Mouse (Mus musculus): ENCODE results near the gene Supt16. TPM values are rescaled to one million over a fixed set of nuclear protein-coding genes. Genes with fewer than 3 reads are reported as not detected.

The Supt16 gene
- polyA plus RNA-seq, 1 experiment from 2014 or later: 43.6 TPM

GRCm38 (mm10) chr14:52144165-52144564, 53.1 kb downstream of the Supt16 start:
- Histone ChIP-seq H3K27ac (replicated peaks) (no peak overlapping the region), H3K36me3 (no peaks in the 10 kb centered on the region), H3K4me3 (no peak overlapping the region), H3K27me3 (no peaks in the 10 kb centered on the region), H3K9me3 (no peaks in the 10 kb centered on the region), H3K4me2 (no peak overlapping the region), H3K4me1 (replicated peaks) (no peaks in the 10 kb centered on the region), H3K9ac (no peak overlapping the region)
- no peak for ATAC-seq (ENCODE audit: low read depth)
- WGBS: 80% methylated on average over 4 of the region's 4 CpGs

- no peak for ATAC-seq (ENCODE audit: low read depth)
- H3K4me2 ChIP-seq: no peak overlapping the region
- no peak overlapping the region for H3K9ac ChIP-seq
- 75% methylated on average over 16 of the region's 16 CpGs for WGBS
- no peak overlapping the region for H3K4me3 ChIP-seq
- H3K27ac ChIP-seq (replicated peaks): no peak overlapping the region
- no peaks in the 10 kb centered on the region for H3K4me1 ChIP-seq (replicated peaks)
- no peaks in the 10 kb centered on the region for H3K9me3 ChIP-seq
- no peaks in the 10 kb centered on the region for H3K27me3 ChIP-seq
- no peaks in the 10 kb centered on the region for H3K36me3 ChIP-seq
These were observed 55.6 kb downstream of the Supt16 start for GRCm38 (mm10) chr14:52141445-52142127.

DNA sequence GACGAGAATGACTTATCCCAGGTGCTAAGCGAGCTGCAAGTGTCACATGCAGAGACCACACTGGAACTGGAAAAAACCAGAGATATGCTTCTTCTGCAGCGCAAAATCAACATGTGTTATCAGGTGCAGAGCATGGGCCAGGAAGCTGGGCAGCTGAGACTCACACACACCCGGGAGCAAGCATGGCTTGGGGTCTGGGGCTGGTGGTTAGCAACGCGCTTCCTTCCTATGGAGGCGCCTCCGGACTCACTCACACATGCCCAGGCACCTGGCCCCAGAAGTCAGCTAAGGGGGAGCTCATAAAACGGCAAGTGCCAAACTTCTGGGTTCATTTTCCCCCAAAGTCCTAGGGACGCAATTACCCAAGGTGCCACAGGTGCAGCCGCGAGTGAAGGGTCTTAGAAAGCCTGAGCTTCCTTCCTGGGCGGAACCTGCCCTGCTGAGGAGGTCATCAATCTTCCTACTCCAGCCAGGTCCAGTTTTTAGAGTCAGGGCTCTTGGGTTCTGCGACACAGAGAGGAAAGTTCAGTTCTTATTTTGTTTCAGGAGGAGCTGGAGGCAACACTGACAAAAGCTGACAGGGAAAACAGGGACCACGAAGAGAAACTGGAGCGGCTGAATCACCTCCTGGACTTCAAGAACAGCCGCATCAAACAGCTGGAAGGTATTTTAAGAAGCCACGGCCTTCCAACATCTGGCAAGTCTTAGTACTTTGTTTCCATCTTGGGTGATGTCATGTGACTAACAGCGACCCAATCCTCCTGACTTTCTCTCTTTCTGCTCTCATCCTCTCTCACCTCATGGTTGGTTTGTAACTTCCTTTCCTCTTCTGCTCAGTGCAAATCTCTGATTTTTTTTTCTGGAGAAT, 56.4 kb downstream of the Supt16 start:
- Histone ChIP-seq H3K27me3 (no peaks in the 10 kb centered on the region), H3K27ac (replicated peaks) (no peak overlapping the region), H3K4me3 (no peak overlapping the region), H3K36me3 (no peaks in the 10 kb centered on the region), H3K4me1 (replicated peaks) (no peaks in the 10 kb centered on the region), H3K9ac (no peak overlapping the region), H3K4me2 (0 out of 2 replicates have a peak overlapping the region, but pooled peaks have one; percentile 6), H3K9me3 (no peaks in the 10 kb centered on the region)
- 60% methylated on average over 19 of the region's 19 CpGs for WGBS
- ATAC-seq (ENCODE audit: low read depth): no peak

DNA sequence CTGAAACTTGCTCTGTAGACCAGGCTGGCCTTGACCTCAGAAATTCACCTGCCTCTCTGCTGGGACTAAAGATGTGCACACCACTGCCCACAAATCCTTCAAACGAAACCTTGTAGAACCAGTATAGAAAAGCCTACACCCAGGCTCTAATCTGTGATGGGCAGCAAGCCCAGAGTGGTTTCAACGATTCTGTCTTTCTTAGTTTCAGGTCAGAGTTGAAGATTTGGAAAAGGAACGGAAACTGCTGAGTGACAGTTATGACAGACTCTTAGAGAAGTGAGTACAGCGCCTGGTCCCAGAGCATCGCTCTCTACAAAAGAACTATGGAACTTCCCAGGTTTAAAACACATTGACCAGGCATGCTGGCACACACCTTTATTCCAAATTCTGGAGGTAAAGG, 63.6 kb downstream of the Supt16 start:
- Histone ChIP-seq H3K9ac (no peak overlapping the region), H3K9me3 (no peaks in the 10 kb centered on the region), H3K4me1 (replicated peaks) (no peaks in the 10 kb centered on the region), H3K27ac (replicated peaks) (no peak overlapping the region), H3K36me3 (no peaks in the 10 kb centered on the region), H3K4me3 (no peak overlapping the region), H3K4me2 (no peak overlapping the region), H3K27me3 (no peaks in the 10 kb centered on the region)
- ATAC-seq (ENCODE audit: low read depth): no peak
- WGBS: 88% methylated on average over 5 of the region's 5 CpGs

- 96% methylated on average over 3 of the region's 3 CpGs for WGBS
- H3K4me2 ChIP-seq: no peak overlapping the region
- ATAC-seq (ENCODE audit: low read depth): no peak
These were observed 72.6 kb downstream of the Supt16 start for GRCm38 (mm10) chr14:52124636-52125035.

DNA sequence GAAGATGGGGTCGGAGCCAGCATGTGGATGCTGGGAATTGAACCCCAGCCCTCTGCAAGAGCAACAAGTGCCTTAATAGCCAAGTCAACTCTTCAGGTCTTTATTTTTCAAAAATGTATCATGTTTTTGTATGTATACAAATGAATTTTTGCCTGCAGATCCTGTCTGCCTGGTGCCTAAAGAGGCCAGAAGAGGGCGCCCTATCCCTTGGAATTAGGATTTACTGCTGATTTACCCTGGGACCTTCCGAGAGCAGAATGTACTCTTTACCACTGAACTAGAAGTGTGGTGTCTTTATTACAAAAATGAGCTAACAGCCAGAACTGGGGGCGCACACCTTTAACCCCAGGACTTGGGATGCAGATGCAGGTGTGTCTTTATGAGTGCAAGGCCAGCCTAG, 73.3 kb downstream of the Supt16 start:
- Histone ChIP-seq H3K4me1 (replicated peaks) (peaks cover 2% of the 10 kb centered on the region), H3K36me3 (no peaks in the 10 kb centered on the region), H3K27ac (replicated peaks) (no peak overlapping the region), H3K4me3 (no peak overlapping the region), H3K9me3 (no peaks in the 10 kb centered on the region), H3K4me2 (no peak overlapping the region), H3K27me3 (no peaks in the 10 kb centered on the region; the same call in 1 of the 2 replicates), H3K9ac (no peak overlapping the region)
- no peak for ATAC-seq (ENCODE audit: low read depth)
- 18% methylated on average over 4 of the region's 4 CpGs for WGBS

More at GRCm38 (mm10) chr14:52124636-52125035, 72.6 kb downstream of the Supt16 start:
- H3K4me1 ChIP-seq (replicated peaks): no peaks in the 10 kb centered on the region; the same call in 1 of the 2 replicates
- no peaks in the 10 kb centered on the region for H3K36me3 ChIP-seq
- H3K4me3 ChIP-seq: no peak overlapping the region
- H3K9ac ChIP-seq: no peak overlapping the region
- no peaks in the 10 kb centered on the region; the same call in 1 of the 2 replicates for H3K27me3 ChIP-seq
- no peak overlapping the region for H3K27ac ChIP-seq (replicated peaks)
- H3K9me3 ChIP-seq: no peaks in the 10 kb centered on the region

DNA sequence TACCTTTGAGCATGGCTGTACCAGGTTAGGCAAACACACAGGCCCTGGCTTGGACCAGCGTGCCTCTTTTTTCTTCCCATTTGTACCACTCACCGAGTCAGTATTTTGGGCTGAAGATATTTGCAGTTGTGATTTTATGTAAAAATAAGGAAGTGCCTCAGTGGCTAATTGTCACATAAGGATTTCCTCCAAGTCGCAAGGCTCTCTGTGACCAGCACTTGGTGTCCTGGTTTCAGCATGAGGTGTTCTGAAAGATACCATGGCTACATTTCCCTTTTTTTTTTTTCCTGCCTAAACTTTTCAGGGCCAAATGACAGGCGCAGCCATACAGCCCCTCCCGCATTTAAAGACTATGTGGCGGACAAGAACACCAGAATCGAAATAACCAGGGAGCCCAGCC, 77.0 kb downstream of the Supt16 start:
- WGBS: 64% methylated on average over 7 of the region's 7 CpGs
- Histone ChIP-seq H3K4me2 (peak overlapping the region; percentile 96), H3K27me3 (no peaks in the 10 kb centered on the region; the same call in 1 of the 2 replicates), H3K4me3 (peak overlapping the region; percentile 58; the same call in 1 of the 2 replicates), H3K4me1 (replicated peaks) (peaks cover 7% of the 10 kb centered on the region), H3K27ac (replicated peaks) (no peak overlapping the region), H3K9me3 (no peaks in the 10 kb centered on the region), H3K36me3 (no peaks in the 10 kb centered on the region), H3K9ac (peak overlapping the region; percentile 80; the same call in 1 of the 2 replicates)
- no peak for ATAC-seq (ENCODE audit: low read depth)

- Histone ChIP-seq H3K4me3 (peak overlapping the region; percentile 58), H3K9me3 (no peaks in the 10 kb centered on the region), H3K9ac (peak overlapping the region; percentile 80), H3K27me3 (no peaks in the 10 kb centered on the region; the same call in 1 of the 2 replicates), H3K4me2 (peak overlapping the region; percentile 96), H3K36me3 (no peaks in the 10 kb centered on the region), H3K27ac (replicated peaks) (peak overlapping the region; percentile 77), H3K4me1 (replicated peaks) (peaks cover 7% of the 10 kb centered on the region)
- ATAC-seq (ENCODE audit: low read depth): peak; percentile 92
- WGBS: 1% methylated on average over 38 of the region's 38 CpGs
These were observed 78.2 kb downstream of the Supt16 start for GRCm38 (mm10) chr14:52118823-52119608.

DNA sequence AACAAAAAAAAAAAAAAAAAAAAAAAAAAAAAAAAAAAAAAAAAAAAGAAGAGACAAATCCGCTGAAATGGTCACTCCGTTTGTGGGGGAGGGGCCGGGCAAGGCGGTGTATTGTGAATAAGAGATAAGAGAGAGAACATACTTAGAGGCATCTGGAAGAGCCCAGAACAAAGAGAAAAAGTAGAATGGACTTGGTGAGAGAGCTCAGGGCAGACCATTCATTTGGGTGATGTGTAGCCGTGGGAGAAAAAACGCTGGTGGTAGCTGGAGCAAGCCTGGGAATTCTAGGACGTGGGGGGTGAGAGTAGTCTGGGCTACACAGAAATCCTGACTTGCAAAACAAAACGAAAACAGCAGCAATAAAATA, 78.8 kb downstream of the Supt16 start:
- WGBS: 23% methylated on average over 8 of the region's 8 CpGs
- ATAC-seq (ENCODE audit: low read depth): peak; percentile 41
- Histone ChIP-seq H3K27ac (replicated peaks) (peak overlapping the region; percentile 77; the same call in 1 of the 2 replicates), H3K36me3 (no peaks in the 10 kb centered on the region), H3K9me3 (no peaks in the 10 kb centered on the region), H3K4me1 (replicated peaks) (peaks cover 7% of the 10 kb centered on the region), H3K4me2 (peak overlapping the region; percentile 96), H3K9ac (peak overlapping the region; percentile 80), H3K27me3 (no peaks in the 10 kb centered on the region; the same call in 1 of the 2 replicates), H3K4me3 (peak overlapping the region; percentile 58)

DNA sequence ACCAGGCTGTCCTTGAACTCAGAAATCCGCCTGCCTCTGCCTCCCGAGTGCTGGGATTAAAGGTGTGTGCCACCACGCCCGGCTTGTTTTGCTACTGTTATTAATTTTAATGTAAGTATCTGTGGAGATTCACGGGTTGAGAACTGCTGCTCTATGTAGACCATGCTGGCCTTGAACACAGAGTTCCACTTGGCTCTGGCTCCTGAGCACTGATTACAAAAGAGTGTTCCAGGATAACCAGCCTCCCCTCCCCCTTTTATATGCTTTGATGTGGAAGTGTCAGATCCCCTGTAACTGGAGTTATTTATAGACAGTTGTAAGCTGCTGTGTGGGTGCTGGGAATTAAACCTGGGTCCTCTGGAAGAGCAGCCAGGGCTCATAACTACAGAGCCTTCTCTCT, 80.0 kb downstream of the Supt16 start:
- no peak for ATAC-seq (ENCODE audit: low read depth)
- Histone ChIP-seq H3K9ac (no peak overlapping the region), H3K4me3 (no peak overlapping the region), H3K9me3 (no peaks in the 10 kb centered on the region), H3K4me2 (no peak overlapping the region), H3K27me3 (no peaks in the 10 kb centered on the region; the same call in 1 of the 2 replicates), H3K36me3 (no peaks in the 10 kb centered on the region), H3K4me1 (replicated peaks) (peaks cover 7% of the 10 kb centered on the region), H3K27ac (replicated peaks) (no peak overlapping the region)
- 95% methylated on average over 5 of the region's 5 CpGs for WGBS

- no peaks in the 10 kb centered on the region for H3K36me3 ChIP-seq
- no peak for ATAC-seq (ENCODE audit: low read depth)
- no peak overlapping the region for H3K4me3 ChIP-seq
- H3K9me3 ChIP-seq: no peaks in the 10 kb centered on the region
- WGBS: 75% methylated on average over 1 of the region's 1 CpGs
- no peak overlapping the region for H3K9ac ChIP-seq
- H3K27ac ChIP-seq (replicated peaks): no peak overlapping the region
- no peak overlapping the region for H3K4me2 ChIP-seq
- peaks cover 7% of the 10 kb centered on the region; the same call in 1 of the 2 replicates for H3K4me1 ChIP-seq (replicated peaks)
- no peaks in the 10 kb centered on the region for H3K27me3 ChIP-seq
These were observed 83.1 kb downstream of the Supt16 start for GRCm38 (mm10) chr14:52114101-52114500.

All from neural tube, embryonic 13.5 days (tissue).